Mouse (Mus musculus): ENCODE data around the gene Rpl10. TPM values are rescaled to one million over a fixed set of nuclear protein-coding genes. Genes with fewer than 3 reads are reported as not detected.

The Rpl10 gene
- total RNA-seq, 2 experiments from 2014 or later = 171 TPM

- DNase-seq (ENCODE audit: extremely low spot score in 1 of 2, low spot score in 1 of 2) = no peak
Measured at GRCm38 (mm10) chrX:74277916-74278315, 7.3 kb downstream of the Rpl10 start.

GRCm38 (mm10) chrX:74281041-74281731 is 10.6 kb downstream of the Rpl10 start:
- no peak for DNase-seq (ENCODE audit: extremely low spot score in 1 of 2, low spot score in 1 of 2)

GRCm38 (mm10) chrX:74281732-74282394 is 11.3 kb downstream of the Rpl10 start, which contains the start of the genes Taz and Dnase1l1:
Gene Taz (plus strand): TSS chrX:74281912.
Gene Dnase1l1 (minus strand): TSS chrX:74282337.
- peak in 1 of 2 experiments; percentile 20 for DNase-seq (ENCODE audit: extremely low spot score in 1 of 2, low spot score in 1 of 2)

GRCm38 (mm10) chrX:74282395-74283091 is 11.9 kb downstream of the Rpl10 start:
- peak; percentile 65 to 71 for DNase-seq (ENCODE audit: extremely low spot score in 1 of 2, low spot score in 1 of 2)

- DNase-seq (ENCODE audit: extremely low spot score in 1 of 2, low spot score in 1 of 2) = no peak
Measured at GRCm38 (mm10) chrX:74283092-74283437, 12.5 kb downstream of the Rpl10 start.

- no peak for DNase-seq (ENCODE audit: extremely low spot score in 1 of 2, low spot score in 1 of 2)
Measured at GRCm38 (mm10) chrX:74293431-74293830, 22.8 kb downstream of the Rpl10 start.

- DNase-seq (ENCODE audit: extremely low spot score in 1 of 2, low spot score in 1 of 2) = peak; percentile 69 to 77
Measured at GRCm38 (mm10) chrX:74296538-74297448, 26.2 kb downstream of the Rpl10 start, which contains the start of gene Atp6ap1. Gene Atp6ap1 (plus strand): TSS chrX:74297097.

GRCm38 (mm10) chrX:74298348-74298747 is 27.7 kb downstream of the Rpl10 start:
- no peak for DNase-seq (ENCODE audit: extremely low spot score in 1 of 2, low spot score in 1 of 2)

GRCm38 (mm10) chrX:74299721-74300120 is 29.1 kb downstream of the Rpl10 start:
- no peak for DNase-seq (ENCODE audit: extremely low spot score in 1 of 2, low spot score in 1 of 2)

- peak; percentile 58 to 65 for DNase-seq (ENCODE audit: extremely low spot score in 1 of 2, low spot score in 1 of 2)
Measured at GRCm38 (mm10) chrX:74304867-74305700, 34.5 kb downstream of the Rpl10 start, which contains the start of gene Gdi1. Gene Gdi1 (plus strand): TSS chrX:74304998.

- peak; percentile 64 to 76 for DNase-seq (ENCODE audit: extremely low spot score in 1 of 2, low spot score in 1 of 2)
Measured at GRCm38 (mm10) chrX:74312540-74313464, 42.2 kb downstream of the Rpl10 start, which contains the start of gene Fam50a. Gene Fam50a (plus strand): TSS chrX:74313033.

Small RNA genes within 50 kb of the gene (microRNA-seq; reads per million reads assigned to microRNA genes)
- gene Mir7091 (0 reads per million in 2 experiments), gene Mir7092 (0 to 0.20 reads per million in 2 experiments)

Other genes starting within 250 kb of the Rpl10 start
- gene Irak1, start 246.9 kb upstream of the Rpl10 start, total RNA-seq (2021) = 10 to 100 TPM; 46.9 to 59.1 TPM
- gene Opn1mw, start 143.3 kb upstream of the Rpl10 start, total RNA-seq (2021) = under 1 TPM in 1 of 2 experiments, not detected in 1; 0.62 TPM
- gene Mecp2, start 135.4 kb upstream of the Rpl10 start, total RNA-seq (2021) = 10 to 100 TPM; 75.6 to 88.8 TPM
- gene Tex28, start 103.0 kb upstream of the Rpl10 start, total RNA-seq (2021) = not detected
- gene Tktl1, start 93.6 kb upstream of the Rpl10 start, total RNA-seq (2021) = under 1 TPM in 1 of 2 experiments, not detected in 1; 0.10 TPM
- 100 to 1,000 TPM in 1 of 2 experiments, 10 to 100 TPM in 1; 82.6 to 124 TPM for gene Flna, start 21.0 kb upstream of the Rpl10 start, total RNA-seq (2021)
- 10 to 100 TPM; 35.1 to 36.5 TPM for gene Emd, start 16.1 kb upstream of the Rpl10 start, total RNA-seq (2021)
- gene Taz, start 11.1 kb downstream of the Rpl10 start, total RNA-seq (2021) = 10 to 100 TPM; 48.8 to 64.9 TPM
- gene Dnase1l1, start 11.5 kb downstream of the Rpl10 start, total RNA-seq (2021) = 1 to 10 TPM; 1.8 to 2.6 TPM
- gene Atp6ap1, start 26.3 kb downstream of the Rpl10 start, total RNA-seq (2021) = 100 to 1,000 TPM; 333 to 352 TPM
- 100 to 1,000 TPM; 631 to 685 TPM for gene Gdi1, start 34.2 kb downstream of the Rpl10 start, total RNA-seq (2021)
- 10 to 100 TPM; 27.2 to 32.3 TPM for gene Fam50a, start 42.2 kb downstream of the Rpl10 start, total RNA-seq (2021)
- gene Plxna3, start 58.3 kb downstream of the Rpl10 start, total RNA-seq (2021) = 10 to 100 TPM; 23.9 to 40.3 TPM
- 10 to 100 TPM; 26.9 to 31.2 TPM for gene Lage3, start 82.8 kb downstream of the Rpl10 start, total RNA-seq (2021)
- gene Ubl4a, start 102.4 kb downstream of the Rpl10 start, total RNA-seq (2021) = 10 to 100 TPM; 70.0 to 73.0 TPM
- 1 to 10 TPM; 3.0 to 3.5 TPM for gene Slc10a3, start 102.5 kb downstream of the Rpl10 start, total RNA-seq (2021)
- gene Fam3a, start 122.5 kb downstream of the Rpl10 start, total RNA-seq (2021) = 10 to 100 TPM; 17.8 to 24.9 TPM
- 10 to 100 TPM; 51.0 to 56.3 TPM for gene Ikbkg, start 122.5 kb downstream of the Rpl10 start, total RNA-seq (2021)
- 10 to 100 TPM; 24.9 to 27.7 TPM for gene G6pdx, start 158.4 kb downstream of the Rpl10 start, total RNA-seq (2021)
- not detected for gene Gm6880, start 210.6 kb downstream of the Rpl10 start, total RNA-seq (2021)